Mouse (Mus musculus): ENCODE measurements around the gene Mrpl33. TPM values are rescaled to one million over a fixed set of nuclear protein-coding genes. Genes with fewer than 3 reads are reported as not detected.

Mrpl33 gene
- total RNA-seq, 2 experiments from 2014 or later = 282 to 285 TPM

DNA sequence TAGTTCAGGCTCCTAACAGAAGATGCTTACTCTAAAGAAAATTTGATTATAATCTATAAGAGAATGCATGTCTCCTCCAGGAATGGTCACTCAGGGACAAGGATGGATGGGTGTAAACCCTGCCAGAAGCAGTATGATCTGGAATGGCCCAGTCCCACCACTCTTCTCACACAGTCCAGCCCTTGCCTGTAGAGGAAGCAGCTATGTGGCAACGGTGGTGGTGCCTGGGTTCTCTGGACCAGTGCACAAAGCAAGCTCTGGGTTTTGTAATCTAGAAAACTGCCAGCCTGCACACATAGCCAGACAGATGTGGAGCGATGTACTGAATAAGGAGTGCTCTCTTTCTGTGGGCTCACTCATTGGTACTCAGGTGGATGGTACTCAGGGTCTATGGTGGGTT lies 43.8 kb downstream of the Mrpl33 start:
- DNase-seq = no peak

DNA sequence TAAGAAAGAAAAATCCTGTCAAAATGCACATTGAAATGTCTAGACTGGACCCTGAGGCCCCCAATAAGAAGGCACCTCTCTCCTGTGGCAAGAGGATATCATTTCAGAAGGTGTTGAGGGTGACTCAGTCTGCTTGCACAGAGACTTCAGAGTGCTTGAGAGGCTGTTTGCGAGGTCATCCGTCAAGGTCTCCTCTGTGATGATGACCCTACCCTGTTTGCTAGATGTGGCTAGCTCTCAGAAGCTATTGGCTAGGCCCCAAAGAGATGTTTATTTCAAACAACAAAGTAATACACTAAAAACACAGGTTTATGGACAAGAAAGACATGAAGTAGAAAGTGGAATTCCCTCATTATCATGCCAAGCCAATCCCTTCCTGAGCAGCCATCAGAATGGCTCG lies 45.6 kb downstream of the Mrpl33 start:
- DNase-seq = no peak

DNA sequence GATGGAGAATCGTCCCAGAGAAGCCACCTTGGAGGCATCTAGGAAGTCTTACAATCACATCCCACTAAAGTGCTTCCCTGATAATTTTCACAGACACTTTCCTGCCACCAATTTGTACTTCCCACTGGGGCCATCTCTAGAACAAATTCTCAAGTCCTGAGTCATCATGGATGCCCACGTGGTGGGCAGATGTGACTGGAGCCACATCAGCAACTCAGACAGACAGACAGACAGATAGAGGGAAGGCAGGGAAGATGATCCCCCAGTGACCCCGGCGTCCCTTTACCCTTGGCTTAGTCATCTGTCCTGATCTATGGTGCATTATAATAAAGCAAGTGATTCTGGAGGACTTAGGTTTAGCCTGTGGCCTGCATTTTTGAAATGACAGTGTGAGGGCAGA lies 47.5 kb downstream of the Mrpl33 start:
- no peak for DNase-seq

DNA sequence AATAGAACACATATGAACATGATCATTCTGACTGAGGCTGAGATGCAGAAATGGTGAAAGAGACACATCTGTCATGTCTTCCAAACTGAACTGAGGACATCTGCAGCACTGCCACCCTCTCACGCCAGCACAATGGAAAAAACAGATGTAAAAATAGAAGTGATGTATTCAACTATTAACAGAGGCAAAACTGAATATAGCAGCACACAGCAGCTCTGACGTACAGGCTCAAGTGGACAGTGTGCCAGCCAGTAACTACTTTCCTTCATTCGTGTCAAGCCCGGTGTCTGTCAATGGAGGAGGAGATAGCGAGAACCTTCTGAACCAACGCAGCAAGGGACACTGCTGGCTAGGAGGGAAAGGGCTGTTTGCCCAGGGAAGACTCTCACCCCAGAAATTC lies 48.1 kb downstream of the Mrpl33 start:
- DNase-seq = no peak

DNA sequence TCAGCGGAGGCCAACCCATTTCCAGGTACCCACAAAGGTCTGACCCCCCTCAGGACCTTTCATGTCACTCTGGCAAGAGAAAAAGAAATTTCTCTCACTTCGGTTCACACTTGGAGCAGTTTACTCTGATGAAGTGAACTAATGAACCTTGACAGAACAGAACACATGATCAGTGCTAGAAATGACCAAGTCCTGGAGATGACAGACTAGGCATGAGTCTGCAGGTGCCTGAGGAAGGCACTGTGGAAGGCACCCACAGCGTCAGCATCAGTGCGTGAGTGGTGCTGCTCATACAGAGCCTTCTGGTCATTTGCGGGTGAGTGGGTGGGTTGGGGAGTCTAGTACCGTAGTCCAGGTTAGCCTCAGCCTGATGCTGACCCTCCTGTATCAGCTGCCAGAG lies 49.1 kb downstream of the Mrpl33 start:
- DNase-seq = no peak

DNA sequence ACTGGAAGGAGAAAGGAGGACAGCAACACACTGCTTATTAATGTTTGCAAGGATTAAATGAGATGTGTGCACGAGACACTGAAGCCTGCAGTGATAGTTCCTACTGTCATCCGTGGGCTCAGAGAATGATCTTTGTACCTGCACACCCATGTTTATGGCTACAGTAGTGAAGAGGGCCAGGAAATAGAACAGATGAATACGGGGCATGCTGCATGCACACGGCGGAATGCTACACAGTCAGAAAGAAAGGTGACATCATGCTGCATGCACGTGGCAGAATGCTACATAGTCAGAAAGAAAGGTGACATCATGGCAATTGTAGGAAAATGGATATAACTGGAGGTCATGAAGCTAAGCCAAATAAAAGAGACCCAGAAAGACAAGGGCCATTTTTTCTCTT lies 49.8 kb downstream of the Mrpl33 start:
- DNase-seq = no peak

DNA sequence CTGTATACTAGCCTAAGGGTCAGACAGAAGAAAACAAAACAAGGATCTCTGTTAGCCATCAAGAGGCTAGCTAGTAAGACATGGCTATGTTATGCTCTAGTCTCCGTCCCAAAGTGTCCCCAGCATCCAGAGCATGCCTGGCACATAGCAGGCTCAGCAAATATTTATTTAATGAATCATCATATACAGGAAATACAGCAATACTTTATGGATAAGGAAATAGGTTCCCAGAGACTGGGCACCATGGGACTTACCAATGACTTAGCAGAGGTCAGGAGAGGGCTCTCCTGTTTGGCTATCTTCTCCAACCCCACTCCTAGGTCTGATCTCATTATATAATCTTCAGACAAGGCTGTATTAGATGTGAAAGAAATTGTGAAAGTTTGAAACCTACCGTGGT lies 50.6 kb downstream of the Mrpl33 start:
- no peak for DNase-seq

DNA sequence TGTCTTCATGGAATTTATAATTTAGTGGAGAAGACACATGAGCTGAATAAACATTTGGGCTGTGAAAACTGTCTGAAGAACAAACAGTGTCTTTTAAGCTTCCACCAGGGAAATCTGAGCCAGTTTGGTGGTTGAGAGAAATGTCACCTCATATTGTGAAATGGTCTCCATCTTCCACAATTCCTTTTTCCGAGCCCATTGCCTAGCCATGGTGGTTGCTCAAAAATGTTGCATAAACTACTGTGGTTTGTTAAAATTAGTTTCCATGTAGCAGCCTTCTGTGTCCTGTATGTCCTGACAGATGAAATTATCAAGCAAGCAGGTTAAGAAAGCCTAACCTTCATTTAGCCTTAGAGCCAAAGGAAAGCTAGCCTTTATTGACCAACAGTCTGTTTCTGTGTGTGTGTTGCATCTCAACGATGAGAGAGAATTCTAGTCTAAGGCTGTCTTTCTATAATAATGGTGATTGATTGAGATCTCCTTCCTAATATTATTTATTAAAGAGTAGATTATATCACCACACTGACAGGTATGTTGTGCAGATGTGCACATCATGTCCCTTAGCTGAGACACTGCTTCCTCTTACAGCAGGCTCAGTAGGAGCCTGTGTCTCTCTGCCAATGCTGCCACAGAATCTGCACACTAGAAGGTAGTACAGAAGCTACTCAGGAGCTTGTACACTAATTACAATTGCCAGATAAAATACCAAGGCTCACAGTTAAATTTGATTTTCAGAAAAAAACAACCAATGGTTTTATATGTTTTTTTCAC lies 54.0 kb downstream of the Mrpl33 start:
- DNase-seq = no peak

DNA sequence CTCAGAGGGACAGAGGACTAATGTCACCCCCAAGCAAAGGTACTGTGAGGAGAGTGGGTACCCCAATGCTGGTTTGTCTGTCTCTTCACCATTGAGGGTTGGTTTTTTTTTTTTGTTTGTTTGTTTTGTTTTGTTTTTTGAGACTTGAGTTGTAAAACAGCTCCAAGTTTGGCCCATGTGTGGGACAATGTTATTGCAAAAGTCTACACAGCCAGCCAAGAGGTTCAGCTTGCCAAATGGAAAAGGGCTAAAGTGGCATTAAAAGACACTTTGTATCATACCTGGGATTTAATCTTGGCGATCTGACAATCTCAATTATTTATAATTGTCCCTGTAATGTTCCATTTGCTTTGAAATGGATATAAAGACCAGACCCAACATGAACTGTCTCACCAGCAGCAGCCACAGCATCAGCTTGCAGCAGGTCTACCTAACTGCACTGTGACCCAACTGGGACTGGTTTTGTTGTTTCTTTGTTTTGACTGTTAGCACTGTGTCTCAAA lies 59.0 kb downstream of the Mrpl33 start:
- peak; percentile 25 for DNase-seq

DNA sequence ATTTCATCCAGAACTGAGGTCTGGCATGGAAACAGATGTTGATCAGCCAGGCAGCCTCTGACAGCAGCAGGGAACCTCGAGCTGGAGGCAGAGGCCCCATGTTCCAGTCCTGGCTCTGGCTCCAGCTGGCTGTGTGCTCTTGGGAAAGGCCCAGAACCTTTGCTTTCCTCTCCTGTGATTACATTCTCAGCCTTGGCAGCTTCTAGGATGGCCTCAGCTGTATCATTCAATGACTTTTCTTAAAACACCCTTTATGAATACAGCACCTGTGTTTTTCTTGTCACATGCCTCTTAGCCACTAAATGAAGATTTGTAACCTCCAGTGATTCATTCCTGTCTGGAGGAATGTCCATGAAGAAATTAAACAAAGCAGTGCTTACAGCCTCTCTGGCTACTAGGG lies 69.4 kb downstream of the Mrpl33 start:
- peak; percentile 23 for DNase-seq

DNA sequence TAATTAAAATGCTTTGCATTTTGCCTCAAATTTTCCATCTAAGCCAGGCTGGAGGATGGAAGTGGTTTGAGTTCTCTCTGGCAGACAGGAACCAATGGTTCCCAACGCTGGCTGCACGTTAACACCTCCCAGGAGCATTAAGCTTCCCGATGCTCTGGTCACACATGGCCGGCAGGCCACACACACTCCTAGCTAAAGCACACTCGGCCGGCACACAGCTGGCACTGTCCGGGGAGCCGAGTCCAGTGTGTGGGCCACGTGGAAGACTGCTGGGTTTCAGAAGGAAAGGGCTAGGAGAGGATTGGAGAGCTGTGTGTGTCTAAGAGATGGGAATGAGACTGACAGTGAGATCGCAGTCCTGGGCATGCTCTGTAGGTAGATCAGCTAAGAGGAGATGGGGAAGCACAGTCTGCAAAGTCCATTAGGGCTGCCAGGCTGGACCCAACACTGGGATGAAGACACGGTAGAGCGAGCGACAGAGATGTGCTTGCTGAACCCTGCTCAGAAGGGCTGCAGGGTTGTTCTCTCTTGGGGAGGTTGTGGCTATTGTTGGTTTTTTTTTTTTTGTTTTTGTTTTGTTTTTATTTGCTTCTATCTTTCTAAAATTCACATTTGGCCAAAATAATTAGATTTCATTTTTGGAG lies 71.7 kb downstream of the Mrpl33 start:
- DNase-seq = no peak

DNA sequence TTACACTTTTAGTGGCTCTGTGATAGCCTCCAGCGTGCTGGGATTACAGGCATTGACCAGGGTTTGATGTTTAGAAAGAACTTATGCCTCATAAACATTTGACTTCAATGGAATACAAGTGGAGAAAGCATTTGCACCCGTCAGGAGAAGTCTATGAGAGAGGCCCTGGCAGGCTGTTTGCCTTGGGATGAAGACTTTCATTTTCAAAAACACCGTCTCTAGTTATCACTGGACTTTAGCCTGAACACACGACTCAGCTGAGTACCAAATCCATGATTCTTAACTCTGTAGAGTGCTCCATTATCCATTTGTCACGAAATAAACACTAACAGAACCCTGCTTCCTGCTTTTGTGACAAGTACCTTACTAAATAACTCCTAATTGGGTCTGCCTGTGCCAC lies 73.2 kb downstream of the Mrpl33 start:
- DNase-seq = no peak

DNA sequence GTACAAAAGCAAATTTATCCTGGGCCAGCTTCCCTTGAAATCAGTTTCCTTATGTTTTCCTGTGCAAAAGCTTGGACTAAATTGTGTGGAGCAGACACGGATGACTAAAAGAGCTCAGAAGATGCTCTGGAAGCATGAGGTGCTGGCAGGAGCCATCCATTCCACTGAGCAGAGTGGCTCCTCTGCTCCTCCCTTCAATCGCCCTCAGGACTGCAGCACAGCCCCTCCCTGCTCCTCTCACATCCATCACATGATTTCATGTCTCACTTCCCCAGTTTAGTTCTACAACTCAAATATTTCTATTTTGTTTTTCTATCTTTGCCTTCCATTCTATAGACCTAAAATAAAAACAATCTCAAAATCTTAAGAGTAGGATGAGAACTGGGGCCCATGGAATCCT lies 74.4 kb downstream of the Mrpl33 start:
- DNase-seq = no peak

DNA sequence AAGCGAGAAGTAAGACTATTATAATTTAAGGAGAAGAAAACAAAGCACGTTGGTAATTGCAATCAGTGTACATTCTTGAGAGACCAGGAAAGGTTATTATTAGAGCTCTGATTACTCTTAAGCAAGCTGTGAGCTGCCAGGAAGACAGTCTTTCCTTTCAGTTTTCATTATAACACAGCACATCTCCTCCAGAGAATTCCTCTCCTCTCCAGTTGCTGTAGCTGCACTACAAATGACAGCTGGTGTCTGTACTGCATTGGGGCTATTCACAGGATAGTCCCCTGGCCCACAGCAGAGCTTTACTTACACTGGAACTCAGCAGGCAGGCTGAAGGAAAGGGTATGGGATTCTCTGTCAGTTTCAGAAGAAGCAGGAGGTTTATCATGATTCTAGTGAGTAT lies 76.7 kb downstream of the Mrpl33 start:
- no peak for DNase-seq

DNA sequence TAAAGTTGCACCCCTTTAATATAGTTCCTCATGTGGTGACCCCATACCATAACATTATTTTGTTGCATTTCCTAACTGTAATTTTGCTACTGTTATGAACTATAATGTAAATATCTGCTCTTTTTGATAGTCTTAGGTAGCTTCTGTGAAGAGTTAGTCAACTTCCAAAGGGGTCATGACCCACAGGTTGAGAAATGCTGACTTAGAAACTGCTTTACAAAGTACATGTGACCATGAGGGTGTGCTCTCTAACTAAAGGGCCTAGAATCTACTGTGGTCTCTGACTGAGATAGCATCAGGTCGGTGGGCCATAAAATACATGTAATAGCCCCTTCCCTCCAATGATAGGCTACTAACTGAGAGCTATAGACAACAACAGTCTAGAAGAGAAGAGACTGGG lies 81.3 kb downstream of the Mrpl33 start:
- no peak for DNase-seq

DNA sequence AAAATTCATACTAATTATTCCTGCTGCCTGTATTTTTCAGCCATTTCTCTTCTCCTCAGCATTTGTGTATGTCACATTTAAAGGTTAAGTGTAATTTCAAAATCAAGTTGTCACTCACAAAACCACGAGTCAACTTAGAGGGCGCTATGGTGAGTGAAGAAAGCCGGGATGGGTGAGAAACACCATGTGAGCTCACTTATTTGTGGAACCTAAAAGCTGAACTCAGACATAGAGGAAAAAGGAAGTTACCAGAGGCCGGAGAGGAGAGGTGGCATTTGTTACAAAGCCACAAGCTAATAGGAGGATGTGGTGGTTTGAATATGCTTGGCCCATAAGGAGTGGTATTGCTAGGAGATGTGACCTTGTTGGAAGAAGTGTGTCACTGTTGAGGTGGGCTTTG lies 83.4 kb downstream of the Mrpl33 start:
- no peak for DNase-seq

DNA sequence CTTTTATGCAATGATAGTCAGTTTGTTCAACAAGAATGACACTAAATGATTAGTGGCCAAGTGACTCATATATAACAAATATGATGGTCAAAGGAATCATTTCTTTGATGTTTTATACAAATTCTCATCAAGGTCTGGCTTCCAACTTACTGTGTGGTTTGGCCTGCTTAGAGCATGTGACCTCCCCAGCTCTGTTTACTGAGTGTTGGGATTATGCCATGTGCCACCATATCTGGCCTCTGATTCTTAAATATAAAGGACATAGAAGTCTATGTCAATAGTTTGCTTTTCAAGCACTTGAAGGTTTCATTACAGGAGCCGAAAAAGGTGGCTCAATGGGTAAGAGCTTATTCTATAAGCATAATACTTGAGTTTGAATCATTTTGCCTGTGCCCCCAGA lies 85.6 kb downstream of the Mrpl33 start:
- DNase-seq = no peak

DNA sequence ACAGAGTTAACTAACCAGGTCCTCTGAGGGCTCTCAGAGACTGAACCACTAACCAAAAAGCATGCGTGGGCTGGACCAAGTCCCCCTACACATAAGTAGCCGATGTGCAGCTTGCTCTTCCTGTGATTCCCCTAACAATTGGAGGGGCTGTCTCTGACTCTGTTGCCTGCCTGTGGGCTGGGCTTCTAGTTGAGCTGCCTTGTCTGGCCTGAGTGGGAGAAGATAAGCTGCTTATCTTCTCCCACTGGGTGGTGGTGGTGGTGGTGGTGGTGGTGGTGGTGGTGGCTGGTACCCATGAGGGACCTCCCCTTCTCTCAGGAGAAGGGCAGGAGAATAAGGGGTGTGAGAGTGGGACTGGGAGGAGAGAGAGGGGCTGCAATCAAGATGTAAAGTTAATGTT lies 89.3 kb downstream of the Mrpl33 start:
- DNase-seq = no peak

DNA sequence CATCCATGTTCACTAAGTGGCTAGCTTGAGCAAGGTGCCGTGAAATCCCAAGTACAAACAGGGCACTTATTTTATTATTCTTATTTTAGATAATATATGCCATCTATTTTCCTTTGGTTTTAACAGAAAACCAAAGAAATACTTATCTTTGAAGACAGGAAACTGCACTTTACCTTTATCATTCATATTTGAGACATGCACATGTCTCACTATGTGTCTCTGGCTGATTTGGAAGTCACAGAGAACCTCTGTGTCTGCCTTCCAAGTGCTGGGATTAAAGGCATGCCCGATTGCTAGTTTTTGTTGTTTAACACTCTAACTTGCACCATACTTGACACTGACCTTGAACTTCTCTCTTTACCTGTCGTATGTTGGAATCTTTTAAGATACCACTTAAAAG lies 91.2 kb downstream of the Mrpl33 start:
- DNase-seq = no peak

DNA sequence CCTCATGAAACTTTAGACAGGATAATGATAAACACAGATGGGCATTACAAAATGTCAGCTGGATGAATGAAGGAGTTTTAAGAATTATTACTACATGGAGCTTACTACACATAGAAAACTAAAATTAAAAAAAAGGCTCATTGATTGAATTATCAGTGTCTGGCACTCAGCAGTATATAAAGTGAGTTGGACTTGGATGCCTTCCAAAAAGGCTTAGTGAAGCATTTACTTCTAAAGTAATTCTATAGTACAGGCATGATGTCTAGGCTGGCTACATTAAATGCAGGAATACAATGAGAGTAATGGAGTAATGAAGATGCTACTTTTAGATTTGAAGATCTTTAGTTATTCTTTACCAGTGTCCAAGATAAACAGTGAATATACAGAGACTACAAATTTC lies 96.5 kb downstream of the Mrpl33 start:
- DNase-seq = no peak

DNA sequence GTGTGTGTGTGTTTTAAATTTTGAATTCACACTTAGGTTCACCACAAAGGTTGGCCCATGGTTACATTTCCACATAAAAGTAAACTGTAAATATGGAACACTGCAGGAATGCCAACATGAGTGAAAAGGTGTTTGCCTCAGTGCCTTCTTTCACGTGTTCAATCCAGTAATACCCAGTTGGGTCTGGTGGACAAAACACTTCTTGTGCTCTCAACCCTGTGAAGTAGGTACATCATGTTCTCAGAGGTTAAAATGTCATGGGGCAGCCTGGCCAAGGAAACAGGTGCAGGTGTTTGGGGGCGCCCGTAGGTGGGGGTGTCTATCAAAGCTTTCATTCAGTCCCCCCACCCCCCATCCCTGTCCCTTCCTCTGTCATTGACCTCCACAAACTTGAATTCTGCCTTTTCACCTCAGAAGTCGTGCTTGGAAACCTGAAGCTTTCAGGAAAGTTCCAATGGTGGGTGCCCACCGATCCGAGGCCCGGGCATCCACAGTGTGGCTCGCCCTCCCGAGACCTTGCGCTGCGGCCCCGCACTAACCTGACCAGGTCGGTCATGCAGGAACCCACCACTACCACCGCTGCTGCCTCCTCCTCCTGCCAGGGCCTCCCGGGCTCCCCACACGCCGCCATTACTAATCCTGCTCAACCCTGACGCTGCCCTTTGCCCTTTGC lies 100.4 kb downstream of the Mrpl33 start, which contains the start of gene Rbks:
Rbks (minus strand) TSS at position 657 of the 673 bp plus-strand sequence.
- DNase-seq = no peak

DNA sequence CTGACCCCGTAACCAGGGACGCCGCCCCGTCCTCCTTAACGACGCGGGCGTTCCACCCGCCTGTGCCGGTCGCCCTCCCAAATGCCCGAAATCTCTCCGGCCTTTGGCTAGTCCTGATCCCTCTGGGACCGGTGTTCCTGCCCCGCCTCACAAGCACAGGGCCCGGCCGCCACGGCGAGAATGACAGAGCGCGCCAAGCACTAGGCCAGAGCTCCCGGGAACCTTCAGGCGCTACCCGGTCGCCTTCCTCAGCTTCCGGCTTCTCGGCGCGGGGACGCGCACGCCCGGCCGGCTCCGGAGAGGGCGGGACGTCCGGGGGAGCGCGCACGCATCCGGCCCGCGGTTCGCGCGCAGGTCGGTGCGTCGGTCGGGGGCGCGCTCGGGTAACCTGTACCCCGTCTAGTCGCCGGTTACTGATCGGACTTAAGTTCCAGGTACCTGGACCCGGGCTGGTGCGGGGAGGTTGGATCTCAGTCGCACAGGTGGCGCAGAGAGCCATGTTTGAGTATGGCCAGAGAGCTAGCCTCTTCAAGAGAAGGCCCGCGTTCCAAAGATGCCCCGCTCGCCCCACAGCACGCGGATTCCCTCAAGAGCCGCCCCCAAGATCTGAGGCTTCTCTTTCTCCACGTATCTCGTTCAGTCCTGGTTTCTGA lies 101.0 kb downstream of the Mrpl33 start, which contains the start of gene Babam2:
Babam2 (plus strand) TSS at position 41 of the 653 bp plus-strand sequence.
- DNase-seq = peak; percentile 96

DNA sequence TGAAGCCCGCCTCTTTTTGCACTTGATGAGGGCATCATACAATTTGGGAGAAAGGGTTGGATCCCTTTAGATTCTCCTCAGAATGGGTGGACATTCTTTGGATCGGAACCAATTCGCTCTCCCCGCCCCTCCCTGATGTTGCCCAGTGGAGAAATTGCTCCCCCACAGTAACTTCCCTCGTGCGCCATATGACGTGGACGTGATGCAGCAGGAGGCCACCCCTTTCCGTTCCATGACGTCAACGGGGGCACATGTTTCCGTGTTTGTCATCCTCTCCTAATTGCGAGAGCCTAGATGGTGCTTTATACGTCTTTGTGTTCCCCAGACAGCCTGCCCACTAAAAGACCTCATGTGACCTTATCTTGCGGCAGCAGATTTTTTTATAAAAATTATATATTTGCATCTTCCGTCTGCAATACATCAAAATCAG lies 101.6 kb downstream of the Mrpl33 start:
- DNase-seq = peak; percentile 92

Measured in adrenal gland, postnatal 10 days (tissue).